Mouse (Mus musculus): ENCODE data around the gene Defb28.

GRCm38 (mm10) chr2:152517981-152518380 is at the start of gene Defb28:
- no peak for TF ChIP-seq CTCF (conservative IDR thresholded peaks at IDR 0.05; ENCODE audit: low read length)
- no peak for TF ChIP-seq NANOG (IDR thresholded peaks at IDR 0.05; ENCODE audit: borderline replicate concordance, low read length)
